Mouse (Mus musculus) G1E (cell line): Measurements from ENCODE around the gene Ryk. TPM values are rescaled to one million over a fixed set of nuclear protein-coding genes. Genes with fewer than 3 reads are reported as not detected.

Experiments used
- ATAC-seq: 2 replicates; pipeline ENCODE4 v1.8.0; 2016; ENCODE audit warnings: mild to moderate bottlenecking; ENCODE audit not compliant: insufficient number of reproducible peaks, poor library complexity, low FRiP score, severe bottlenecking; ENCODE audit errors: extremely low read depth
- DNase-seq: peaks from one replicate; pipeline ENCODE4 v3.0.0; 2012; ENCODE audit warnings: low spot score
- H3K27me3 ChIP-seq: 2 replicates; pipeline ENCODE4 v1.6.1; 2012; ENCODE audit warnings: mild to moderate bottlenecking, low read length, inconsistent platforms; ENCODE audit not compliant: insufficient read depth
- H3K36me3 ChIP-seq: replicated peaks from 2 replicates; pipeline ENCODE3; 2012; ENCODE audit warnings: mild to moderate bottlenecking, inconsistent platforms
- H3K4me1 ChIP-seq: 2 replicates; pipeline ENCODE4 v1.6.1; 2012; ENCODE audit warnings: low read depth, low read length, inconsistent platforms, mixed read lengths; ENCODE audit not compliant: insufficient read depth
- H3K4me3 ChIP-seq: 2 replicates; pipeline ENCODE4 v1.5.1; 2012; ENCODE audit warnings: low read depth, mild to moderate bottlenecking, inconsistent platforms, low read length, moderate library complexity, mixed read lengths
- H3K9me3 ChIP-seq: replicated peaks from 2 replicates; pipeline ENCODE4 v1.6.1; 2012; ENCODE audit warnings: inconsistent platforms
- CTCF ChIP-seq: IDR thresholded peaks from 2 replicates; pipeline ENCODE4 v1.5.1; 2012; ENCODE audit warnings: low read depth, low read length, inconsistent platforms, mixed read lengths
- GATA1 ChIP-seq: IDR thresholded peaks from 2 replicates; pipeline ENCODE4 v1.6.1; 2012; ENCODE audit warnings: borderline replicate concordance, low read length, inconsistent platforms, mixed read lengths
- GATA2 ChIP-seq: IDR thresholded peaks from 2 replicates; pipeline ENCODE4 v1.6.1; 2012; ENCODE audit warnings: low read depth, low read length, inconsistent platforms, borderline replicate concordance
- POLR2AphosphoS5 ChIP-seq: IDR thresholded peaks from 2 replicates; pipeline ENCODE4 v1.6.1; 2012; ENCODE audit warnings: low read depth, low read length, inconsistent platforms; ENCODE audit not compliant: insufficient replicate concordance
- TAL1 ChIP-seq: conservative IDR thresholded peaks from 2 replicates; pipeline ENCODE4 v1.6.1; 2012; ENCODE audit warnings: low read depth, low read length, inconsistent platforms, mixed read lengths
- polyA plus RNA-seq: library from polyadenylated mRNA; stranded (reverse); fragments of >175 nt; gene quantifications from 2 replicates; pipeline ENCODE4 v1.2.3, GENCODE M21; 2012
- total RNA-seq, 2 experiments: library from RNA; stranded (forward) in 1 of 2; stranded (reverse) in 1 of 2; fragments of 200-1000 nt in 1 of 2; fragments of >200 nt in 1 of 2; fragmentation: Nextera tagmentation in 1 of 2; gene quantifications; 2 replicates each; pipeline ENCODE4 v1.2.3; 2014 to 2017

Ryk gene
- total and polyA plus RNA-seq, 3 experiments: 17.1 to 110 (median 80.1) TPM

DNA sequence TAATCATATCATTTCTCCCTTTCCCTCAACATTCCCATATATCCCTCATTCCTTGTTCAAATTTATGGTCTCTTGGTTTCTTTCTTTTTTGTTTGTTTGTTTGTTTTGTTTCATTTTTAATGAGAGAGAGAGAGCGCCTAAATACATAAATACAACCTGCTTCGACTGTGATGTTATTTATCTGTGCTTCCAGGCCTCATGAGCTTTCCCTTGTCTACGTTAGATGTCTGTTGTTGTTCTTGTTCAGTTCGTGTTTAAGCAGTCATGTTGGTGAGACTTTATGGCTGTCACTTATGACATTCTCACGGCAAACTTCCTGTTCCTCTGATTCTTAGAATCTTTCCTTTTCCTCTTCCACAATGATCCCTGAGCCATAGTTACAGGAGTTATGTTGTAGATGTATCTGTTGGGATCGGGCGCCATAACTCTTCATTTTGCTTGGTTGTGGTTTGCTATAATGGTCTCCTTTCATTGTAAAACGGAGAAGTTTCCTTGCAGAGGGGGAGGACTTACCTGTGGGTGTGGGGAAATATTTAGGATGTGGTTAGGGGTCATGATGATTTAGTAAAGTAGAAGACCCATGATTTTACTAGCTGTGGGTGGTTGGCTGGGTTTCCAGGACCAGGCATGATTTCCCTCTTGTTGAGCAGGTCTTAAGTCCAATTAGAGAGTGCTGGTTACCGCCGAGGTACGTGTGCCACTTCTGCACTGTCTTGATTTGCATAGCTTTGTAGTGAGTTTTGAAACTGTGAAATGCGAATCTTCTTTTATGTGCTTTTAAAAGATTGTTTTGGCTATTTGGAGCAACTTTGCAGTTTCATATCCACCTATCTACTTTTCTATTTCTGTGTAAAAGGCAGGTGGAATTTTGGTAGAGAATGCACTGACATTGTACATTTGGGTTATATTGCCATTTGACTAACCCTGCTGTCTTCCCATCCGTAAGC, 17.6 kb downstream of the Ryk start:
- peaks cover 44% of the 10 kb centered on the region for H3K36me3 ChIP-seq
- TF ChIP-seq POLR2AphosphoS5 (no peak), GATA2 (no peak)
- no peak overlapping the region for H3K4me3 ChIP-seq
- ATAC-seq: no peak
- peaks cover 17% of the 10 kb centered on the region for H3K9me3 ChIP-seq
- no peaks in the 10 kb centered on the region for H3K27me3 ChIP-seq
- no peak for DNase-seq
- peaks cover 35% of the 10 kb centered on the region for H3K4me1 ChIP-seq

DNA sequence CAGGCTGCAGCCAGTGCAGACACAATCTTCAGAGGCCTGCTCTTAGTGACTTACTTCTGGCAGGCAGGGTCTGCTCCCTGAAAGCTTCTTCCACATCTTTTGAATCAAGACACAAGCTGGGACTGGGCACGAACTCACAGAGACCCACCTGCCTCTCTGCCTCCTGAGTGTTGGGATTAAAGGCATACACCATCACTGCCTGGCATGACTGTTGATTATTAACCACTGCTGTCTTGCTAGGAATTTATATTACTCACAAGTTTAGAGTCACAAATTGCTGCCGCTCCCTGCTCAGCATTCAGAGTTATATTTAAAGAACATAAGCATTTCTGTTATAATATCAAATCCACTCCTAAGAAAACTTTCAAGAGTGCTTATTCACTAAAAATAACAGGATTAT, 23.1 kb downstream of the Ryk start:
- Histone ChIP-seq H3K9me3 (peaks cover 20% of the 10 kb centered on the region), H3K27me3 (no peaks in the 10 kb centered on the region), H3K4me1 (peaks cover 54% of the 10 kb centered on the region), H3K36me3 (peaks cover 49% of the 10 kb centered on the region), H3K4me3 (no peak overlapping the region)
- no peak for TF ChIP-seq TAL1
- no peak for TF ChIP-seq GATA2
- TF ChIP-seq CTCF: no peak
- no peak for TF ChIP-seq GATA1
- no peak for TF ChIP-seq POLR2AphosphoS5
- no peak for DNase-seq
- no peak for ATAC-seq

DNA sequence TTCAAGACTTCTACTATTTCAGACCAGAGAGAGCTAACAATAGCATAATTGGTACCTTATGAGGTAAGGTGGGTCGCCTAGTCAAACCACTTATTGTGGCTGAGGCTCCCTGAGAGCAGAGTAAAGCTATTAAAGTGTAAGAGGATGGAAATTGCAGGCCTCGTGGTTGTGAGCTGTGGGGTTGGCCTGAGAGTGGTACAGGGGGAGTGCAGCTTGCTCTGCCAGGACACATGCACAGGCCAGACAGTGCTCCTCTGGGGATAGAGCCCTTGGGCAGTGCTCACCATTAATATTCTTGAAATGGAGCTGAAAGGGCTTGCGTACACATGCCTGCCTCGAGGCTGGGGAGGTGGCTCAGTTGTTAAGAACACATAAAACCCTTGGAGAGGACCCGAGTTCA, 23.6 kb downstream of the Ryk start:
- Histone ChIP-seq H3K36me3 (peaks cover 52% of the 10 kb centered on the region), H3K27me3 (no peaks in the 10 kb centered on the region), H3K9me3 (peaks cover 20% of the 10 kb centered on the region), H3K4me1 (peaks cover 55% of the 10 kb centered on the region), H3K4me3 (no peak overlapping the region; the same call in 1 of the 2 replicates)
- TF ChIP-seq CTCF (no peak), GATA1 (no peak)
- DNase-seq (no peak), ATAC-seq (no peak)

DNA sequence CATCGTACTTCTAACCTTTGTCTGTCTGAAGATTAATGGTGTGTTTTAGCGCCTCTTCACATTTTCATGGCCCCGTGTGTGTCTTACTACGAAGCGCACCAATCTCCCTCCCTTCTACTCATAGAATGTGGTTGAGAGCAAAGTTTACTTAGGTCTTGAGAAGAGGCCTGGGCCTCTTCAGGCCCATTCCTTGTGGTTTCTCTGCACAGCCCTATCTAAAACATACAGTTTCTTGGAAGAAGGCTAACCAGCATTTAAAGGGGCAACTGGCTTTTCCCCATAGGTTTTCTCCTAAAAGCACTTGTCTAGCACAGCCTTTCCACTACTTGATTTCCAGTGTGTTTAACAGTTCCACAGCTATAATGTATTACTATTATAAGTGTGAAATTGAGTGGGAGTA, 24.7 kb downstream of the Ryk start:
- peaks cover 15% of the 10 kb centered on the region for H3K9me3 ChIP-seq
- TF ChIP-seq TAL1 (no peak), CTCF (no peak), GATA2 (no peak), GATA1 (no peak), POLR2AphosphoS5 (no peak)
- ATAC-seq: no peak
- peaks cover 58% of the 10 kb centered on the region for H3K36me3 ChIP-seq
- peaks cover 56% of the 10 kb centered on the region for H3K4me1 ChIP-seq
- H3K4me3 ChIP-seq: no peak overlapping the region
- H3K27me3 ChIP-seq: no peaks in the 10 kb centered on the region
- no peak for DNase-seq

DNA sequence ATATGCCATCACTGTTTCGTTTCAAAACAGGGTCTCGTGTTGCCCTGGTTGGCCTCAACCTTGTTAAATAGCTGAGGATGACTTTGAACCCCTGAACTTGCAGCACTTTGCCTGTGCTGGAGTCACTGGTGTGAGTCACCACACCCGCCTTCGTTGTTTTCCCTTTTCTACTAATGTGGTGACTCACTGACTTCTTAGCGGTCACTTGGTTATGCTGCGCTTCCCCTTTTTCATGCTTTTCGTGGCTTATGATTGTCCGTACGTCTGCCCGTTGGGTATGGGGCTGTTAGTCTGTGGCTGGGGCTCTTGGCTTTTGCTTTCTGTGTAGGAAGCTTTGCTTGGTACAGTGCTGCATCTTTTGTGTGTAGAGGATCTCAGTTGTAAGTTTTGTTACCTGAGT, 25.2 kb downstream of the Ryk start:
- peaks cover 14% of the 10 kb centered on the region for H3K9me3 ChIP-seq
- TF ChIP-seq POLR2AphosphoS5: no peak
- no peak for TF ChIP-seq GATA1
- no peak for TF ChIP-seq CTCF
- TF ChIP-seq GATA2: no peak
- TF ChIP-seq TAL1: no peak
- peaks cover 59% of the 10 kb centered on the region for H3K4me1 ChIP-seq
- no peak overlapping the region for H3K4me3 ChIP-seq
- ATAC-seq: peak; percentile 67
- no peak for DNase-seq
- H3K27me3 ChIP-seq: no peaks in the 10 kb centered on the region
- H3K36me3 ChIP-seq: peaks cover 62% of the 10 kb centered on the region

DNA sequence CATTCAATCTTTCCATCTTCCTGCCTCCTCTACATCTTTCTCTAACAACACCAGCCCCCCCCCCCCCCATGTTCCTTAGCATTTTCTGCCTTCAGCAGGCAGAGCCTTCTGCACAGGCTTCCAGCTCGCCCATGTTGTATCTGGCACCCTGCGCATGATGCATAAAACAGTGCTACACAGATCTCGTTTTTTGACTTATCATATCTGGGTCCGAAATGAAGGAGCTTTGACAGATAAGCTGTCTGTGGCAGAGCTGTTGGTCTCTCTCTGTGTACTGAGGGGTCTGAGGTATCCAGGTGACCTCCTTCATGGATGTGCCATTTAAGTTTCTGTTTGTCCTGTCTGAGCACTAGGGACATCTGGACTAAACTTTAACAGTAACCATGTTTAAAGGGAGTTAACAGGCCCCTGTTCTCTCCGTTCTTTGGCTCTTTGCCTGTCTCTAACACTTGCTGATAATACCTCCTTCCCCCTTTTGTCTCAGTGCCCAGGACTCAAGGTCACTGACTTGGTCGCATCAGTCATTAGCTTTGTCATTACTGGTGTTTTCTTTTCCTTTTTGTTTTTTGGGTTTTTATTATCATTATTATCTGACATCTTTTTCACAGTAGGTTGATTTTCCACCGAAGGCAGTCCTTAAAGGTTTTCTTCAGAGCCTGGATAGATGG, 26.2 kb downstream of the Ryk start:
- Histone ChIP-seq H3K4me1 (peaks cover 68% of the 10 kb centered on the region), H3K27me3 (no peaks in the 10 kb centered on the region), H3K4me3 (no peak overlapping the region), H3K9me3 (peaks cover 12% of the 10 kb centered on the region), H3K36me3 (peaks cover 68% of the 10 kb centered on the region)
- ATAC-seq (no peak), DNase-seq (no peak)
- TF ChIP-seq POLR2AphosphoS5: no peak

DNA sequence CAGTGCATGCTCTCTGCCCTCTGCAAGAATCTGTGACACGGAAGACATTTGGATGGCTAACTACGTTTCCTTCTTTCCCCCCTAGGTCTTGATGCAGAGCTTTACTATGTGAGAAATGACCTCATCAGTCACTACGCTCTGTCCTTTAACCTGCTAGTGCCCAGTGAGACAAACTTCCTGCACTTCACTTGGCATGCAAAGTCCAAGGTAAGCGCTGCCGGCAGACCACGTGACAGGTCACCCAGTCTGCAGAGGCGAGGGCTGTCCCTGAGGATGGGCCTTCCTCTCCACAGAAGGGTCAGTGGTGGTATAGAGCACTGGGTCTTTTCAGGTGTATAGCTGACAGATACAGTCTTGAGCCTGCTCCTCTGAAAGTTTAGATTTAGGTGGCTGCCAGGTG, 27.1 kb downstream of the Ryk start:
- Histone ChIP-seq H3K4me3 (no peak overlapping the region; the same call in 1 of the 2 replicates), H3K9me3 (peaks cover 6% of the 10 kb centered on the region), H3K27me3 (no peaks in the 10 kb centered on the region), H3K36me3 (peaks cover 69% of the 10 kb centered on the region), H3K4me1 (peaks cover 77% of the 10 kb centered on the region)
- TF ChIP-seq TAL1 (no peak), POLR2AphosphoS5 (no peak), CTCF (no peak), GATA1 (no peak), GATA2 (no peak)
- DNase-seq: no peak
- no peak for ATAC-seq
